Mouse (Mus musculus) thymus, adult 2 months (tissue): ENCODE results near the gene Sipa1l1.

Source experiments
- CTCF ChIP-seq: fragments of 200-500 bp; IDR thresholded peaks from 2 replicates; pipeline ENCODE4 v1.5.1; 2012; ENCODE audit warnings: mild to moderate bottlenecking, control low read depth, low read length, moderate library complexity, borderline replicate concordance; ENCODE audit not compliant: control insufficient read depth, poor library complexity, insufficient read depth; ENCODE audit errors: extremely low read depth
- POLR2A ChIP-seq: fragments of 200-500 bp; IDR thresholded peaks from 2 replicates; pipeline ENCODE4 v1.6.1; 2012; ENCODE audit warnings: mild to moderate bottlenecking, low read length, control low read depth, moderate library complexity; ENCODE audit not compliant: control insufficient read depth, poor library complexity, insufficient read depth; ENCODE audit errors: extremely low read depth

- TF ChIP-seq CTCF (no peak), POLR2A (no peak)
Observed at GRCm38 (mm10) chr12:82364186-82364585, 195.1 kb downstream of the Sipa1l1 start.
